Mouse (Mus musculus) skeletal muscle tissue, adult 2 months (tissue): Measurements from ENCODE around the gene Dcaf15.

Source experiments
- DNase-seq: peaks from one replicate; pipeline ENCODE4 v3.0.0-alpha.2; 2012; ENCODE audit warnings: low read depth, low spot score

The Dcaf15 gene

DNA sequence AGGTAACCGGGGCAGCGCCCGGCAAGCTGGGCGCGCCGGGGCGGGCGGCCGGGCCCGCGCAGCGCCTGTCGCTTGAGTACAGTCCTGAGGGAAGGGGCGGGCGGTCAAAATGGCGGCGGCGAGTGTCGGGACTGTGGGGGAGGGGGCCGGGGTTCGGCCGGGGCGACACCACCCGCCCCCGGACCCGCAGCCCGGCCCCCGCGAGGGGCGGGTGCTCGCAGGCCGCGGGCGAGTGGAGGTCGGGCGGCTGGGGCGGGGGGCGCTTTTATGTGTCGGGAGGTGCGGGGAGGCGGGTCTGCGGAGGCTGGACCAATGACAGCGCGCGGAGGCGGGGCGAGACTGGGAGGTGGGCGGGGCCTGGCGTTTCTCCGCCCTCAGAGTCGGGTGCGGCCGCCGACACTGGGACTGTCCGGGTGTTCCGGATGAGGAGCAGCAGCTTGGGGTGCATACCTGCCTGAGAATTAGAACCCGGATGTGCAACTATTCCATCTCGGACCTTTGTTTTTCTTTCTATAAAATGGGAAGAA lies 37.5 kb downstream of the Dcaf15 start:
- peak; percentile 89 for DNase-seq

DNA sequence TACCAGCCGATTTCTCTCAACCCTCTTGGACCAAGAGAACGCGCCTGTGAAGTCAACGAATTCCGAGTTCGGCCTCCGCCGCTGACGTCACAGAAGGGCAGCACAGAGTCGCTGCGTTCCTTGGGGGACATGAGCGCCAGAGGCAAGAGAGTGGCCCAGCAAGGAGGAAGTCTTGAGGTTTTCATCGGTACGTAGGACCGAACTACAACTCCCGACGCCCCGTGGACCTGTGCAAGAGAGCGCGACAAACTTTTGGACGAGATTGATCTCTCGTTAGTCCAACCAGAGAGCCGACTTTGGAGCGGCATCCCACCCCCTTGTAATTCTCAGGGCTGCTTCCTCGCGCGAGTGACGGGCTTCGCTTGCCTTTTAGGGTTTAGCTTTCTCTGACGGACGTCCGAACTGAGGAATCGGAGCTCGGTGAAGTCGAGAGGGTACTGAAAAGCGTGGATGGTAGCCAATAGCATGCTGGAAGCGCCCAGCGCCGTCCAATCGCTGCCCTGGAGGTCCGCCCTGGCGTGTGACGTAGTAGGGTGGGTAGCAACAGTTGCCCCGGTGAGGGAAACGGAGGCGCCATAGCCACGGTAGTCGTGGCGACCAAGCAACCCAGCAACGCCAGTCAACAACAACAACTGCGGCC lies 38.2 kb downstream of the Dcaf15 start, which contains the start of gene Rfx1:
Gene Rfx1, plus strand, starts transcription at position 544 of the 640 bp plus-strand sequence.
- peak; percentile 100 for DNase-seq

DNA sequence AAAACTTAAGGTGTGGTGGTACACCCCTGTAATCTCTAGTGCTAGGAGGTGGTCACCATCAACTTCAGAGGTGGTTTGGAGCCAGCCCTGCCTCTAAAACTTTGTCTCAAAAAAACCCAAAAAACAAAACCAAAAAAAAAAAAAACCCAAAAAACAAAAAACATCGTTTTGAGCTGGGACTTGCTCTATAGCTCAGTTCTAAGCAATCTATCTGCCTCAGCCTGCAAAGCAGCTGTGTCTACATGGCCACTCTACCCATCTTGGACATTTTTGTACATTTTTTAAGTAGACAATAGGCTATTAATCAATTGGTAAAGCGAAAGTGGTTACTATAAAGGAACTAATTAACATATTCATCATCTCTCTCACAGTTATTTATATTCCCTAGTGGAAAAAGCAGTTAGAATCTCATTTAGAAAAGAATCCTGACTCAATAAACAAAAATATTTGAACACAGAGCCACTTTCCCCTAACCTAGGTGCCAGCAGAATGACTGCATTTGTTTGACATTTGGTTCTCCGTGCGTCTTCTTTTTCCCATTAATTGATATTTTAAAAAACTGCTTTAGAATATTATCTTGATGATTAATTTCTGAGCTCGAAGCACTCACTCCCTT lies 39.0 kb downstream of the Dcaf15 start:
- no peak for DNase-seq

DNA sequence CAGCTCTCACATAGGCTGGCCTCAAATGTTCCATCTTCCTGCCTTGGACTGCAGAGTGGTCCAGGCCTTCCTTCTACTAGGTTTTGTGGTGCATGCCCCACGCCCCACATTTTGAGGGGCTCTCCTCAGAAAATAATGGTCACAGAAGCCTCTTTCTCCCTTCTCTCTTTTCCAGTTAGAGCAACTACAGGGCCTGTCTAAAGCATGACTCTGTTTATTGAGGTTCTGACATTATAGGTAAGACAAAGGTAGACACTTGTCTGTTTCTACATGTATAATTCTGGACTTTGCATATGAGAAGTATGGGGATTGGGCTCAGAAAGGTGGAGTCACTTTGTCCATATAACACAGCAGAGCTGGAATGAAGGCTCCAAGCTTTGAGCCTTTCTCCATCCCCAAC lies 39.5 kb downstream of the Dcaf15 start, which contains the start of gene Gm10643:
Gene Gm10643, minus strand, starts transcription at position 101 of the 400 bp plus-strand sequence.
- no peak for DNase-seq

DNA sequence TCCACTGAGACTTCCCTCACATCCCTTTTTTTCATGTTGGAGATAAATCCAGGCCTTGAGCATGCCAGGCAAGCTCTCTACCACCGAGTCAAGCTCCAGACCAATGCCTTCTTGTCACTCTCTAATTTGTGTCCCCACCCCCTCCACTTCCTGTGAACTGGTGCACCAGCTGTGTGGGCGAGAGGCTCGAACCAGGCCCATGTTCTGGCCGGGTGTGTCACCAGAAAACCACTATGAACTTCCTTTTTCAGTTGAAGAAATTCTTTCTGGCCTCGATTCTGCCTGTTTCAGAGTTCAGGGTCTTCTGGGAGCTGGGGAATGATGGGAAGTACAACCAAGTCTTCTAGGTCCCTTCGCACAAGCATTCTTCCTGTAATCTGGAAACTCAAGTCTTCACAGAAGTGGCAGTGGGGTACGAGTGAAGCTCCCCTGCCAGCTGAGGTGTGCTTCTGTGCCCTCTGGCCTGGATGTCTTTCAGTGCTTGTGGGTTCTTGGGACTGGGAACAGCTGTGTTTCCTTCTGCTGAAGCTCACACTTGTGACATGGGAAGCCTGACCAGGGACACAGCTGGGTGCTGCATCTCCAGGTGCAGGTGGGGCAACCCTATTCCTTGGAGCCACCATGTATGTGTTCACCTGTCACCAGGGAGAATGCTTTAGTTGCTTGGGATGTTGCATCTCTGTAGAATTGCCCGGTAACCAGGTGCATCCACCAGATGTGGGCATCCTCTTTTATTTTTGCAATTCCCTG lies 40.5 kb downstream of the Dcaf15 start:
- DNase-seq, result no peak

DNA sequence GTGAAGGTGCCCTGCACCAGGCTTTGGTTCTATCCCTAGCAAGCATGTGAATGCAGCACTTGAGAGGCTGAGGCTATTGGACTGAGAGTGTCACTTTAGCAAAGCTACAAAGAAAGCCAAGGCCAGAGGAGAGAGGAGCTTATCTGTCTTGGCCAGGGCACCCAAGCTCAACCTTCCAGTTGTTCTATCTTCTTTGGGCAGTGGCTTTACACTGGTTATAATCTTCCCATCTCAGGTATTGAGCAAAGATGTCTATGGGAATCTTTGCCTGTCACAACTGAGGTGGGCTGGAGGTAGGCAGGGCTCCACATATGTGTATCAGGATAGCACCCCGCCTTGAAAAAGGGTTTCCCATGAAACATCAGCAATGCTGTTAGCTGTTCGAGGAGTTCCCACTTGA lies 44.3 kb downstream of the Dcaf15 start:
- DNase-seq, result no peak

DNA sequence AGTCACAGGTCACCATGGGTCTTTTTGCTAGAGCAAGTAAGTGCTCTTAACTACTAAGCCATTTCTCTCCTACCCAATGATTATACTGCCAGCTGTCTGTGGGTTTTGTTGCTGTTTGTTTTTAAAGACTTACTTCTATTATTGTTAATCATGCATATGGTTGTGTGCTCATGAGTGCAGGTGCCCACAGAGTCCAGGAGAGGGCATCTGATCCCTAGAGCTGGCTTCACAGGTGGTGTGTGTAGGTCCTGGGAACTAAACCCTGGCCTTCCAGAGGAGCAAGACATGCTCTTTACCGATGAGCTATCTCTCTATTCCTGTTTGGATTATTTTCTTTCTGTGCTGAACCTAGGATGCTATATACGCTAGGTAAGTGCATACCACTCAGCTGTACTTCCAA lies 45.3 kb downstream of the Dcaf15 start:
- no peak for DNase-seq

DNA sequence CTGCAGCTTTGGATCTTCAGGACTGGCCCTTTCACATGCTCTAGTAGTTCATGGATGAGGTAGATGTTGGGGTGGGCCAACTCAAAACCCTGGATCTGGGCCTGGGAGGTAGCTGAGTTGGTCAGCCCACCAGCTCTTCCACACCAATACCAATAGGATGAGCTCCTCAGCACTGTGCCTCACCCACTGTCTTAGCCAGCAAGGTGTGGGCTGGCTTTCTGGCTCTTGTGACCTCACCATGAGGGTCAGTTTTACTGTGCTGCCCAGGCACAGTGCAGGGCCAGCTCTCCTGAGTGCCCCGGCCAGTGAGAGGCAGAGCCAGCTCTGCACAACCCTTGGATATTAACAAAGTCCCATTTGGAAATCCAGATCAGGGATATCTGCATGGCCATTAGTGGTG lies 46.7 kb downstream of the Dcaf15 start:
- DNase-seq, result no peak

DNA sequence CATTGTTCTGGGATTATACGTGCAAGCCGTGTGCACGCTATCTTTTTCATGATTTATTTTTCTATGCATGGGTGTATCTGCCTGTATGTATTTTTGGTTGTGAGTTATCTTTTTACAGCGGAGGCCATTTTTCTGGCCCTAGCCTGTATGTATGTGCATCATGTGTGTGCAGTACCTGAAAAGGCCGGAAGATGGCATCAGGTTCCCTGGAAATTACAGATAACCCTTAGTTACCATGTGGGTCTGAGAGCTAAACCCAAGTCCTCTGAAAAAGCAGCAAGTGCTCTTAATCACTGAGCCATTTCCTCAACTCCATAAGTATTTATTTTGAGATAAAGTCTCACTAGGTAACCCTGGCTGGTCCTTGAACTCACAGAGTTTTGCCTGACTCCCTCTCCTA lies 51.3 kb downstream of the Dcaf15 start:
- DNase-seq, result no peak

DNA sequence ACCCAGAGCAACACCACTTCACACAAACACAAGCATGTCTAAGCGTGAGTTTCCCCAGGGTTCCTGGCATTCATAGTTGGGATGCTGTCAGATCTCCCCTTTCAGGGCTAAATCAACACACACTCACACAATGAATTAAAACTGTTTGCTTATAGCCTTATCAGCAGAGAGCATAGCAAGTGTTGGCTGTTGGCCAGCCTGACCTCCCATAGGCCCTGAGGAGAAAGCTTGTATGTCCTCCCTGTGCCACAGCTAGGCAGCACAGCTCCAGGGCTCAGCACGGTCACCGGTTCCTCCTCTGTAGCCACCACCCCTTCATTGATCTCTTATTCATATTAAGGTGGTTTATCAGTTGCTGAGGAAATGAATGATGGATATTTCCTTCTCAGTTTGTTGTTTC lies 51.8 kb downstream of the Dcaf15 start:
- no peak for DNase-seq

DNA sequence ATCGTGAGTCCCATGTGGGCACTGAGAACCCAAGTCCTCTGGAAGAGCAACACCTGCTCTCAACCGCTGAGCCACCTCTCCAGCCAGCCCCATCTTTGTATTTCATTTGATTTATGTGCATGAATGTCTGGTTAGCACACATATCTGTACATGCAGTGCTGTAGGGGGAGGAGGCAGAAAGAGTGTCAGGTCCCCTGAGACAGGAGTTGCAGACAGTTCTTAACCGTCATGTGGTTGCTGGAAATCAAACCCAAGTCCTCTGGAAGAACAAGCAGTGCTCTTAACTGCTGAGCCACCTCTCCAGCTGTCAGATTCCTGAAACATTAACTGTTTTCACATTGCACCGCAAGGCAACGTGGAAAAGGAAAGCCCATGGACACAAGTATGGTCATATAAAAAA lies 56.4 kb downstream of the Dcaf15 start:
- DNase-seq, result no peak
